Mouse (Mus musculus) gonadal fat pad, adult 2 months (tissue): ENCODE data around the gene Cacna1i. TPM values are rescaled to one million over a fixed set of nuclear protein-coding genes. Genes with fewer than 3 reads are reported as not detected.
A peak's percentile ranks its signal among the peaks of the same experiment; 100 is the strongest.

Source experiments
- DNase-seq: peaks from one replicate; pipeline ENCODE4 v3.0.0-alpha.2; 2012; ENCODE audit warnings: low read depth
- polyA plus RNA-seq: library from polyadenylated mRNA; depleted of rRNA; stranded (reverse); fragments of >200 nt; gene quantifications from 2 replicates; pipeline ENCODE4 v1.2.3, GENCODE M21; 2012; rRNA removed

Gene Cacna1i
- 0.04 and 0.08 TPM in 2 replicates for polyA plus RNA-seq

GRCm38 (mm10) chr15:80286851-80287415 lies at the start of gene Cacna1i:
Gene Cacna1i (plus strand): TSS chr15:80287238.
- no peak for DNase-seq

GRCm38 (mm10) chr15:80248135-80248534 lies 38.9 kb upstream of the Cacna1i start:
- no peak for DNase-seq

GRCm38 (mm10) chr15:80248596-80248995 lies 38.4 kb upstream of the Cacna1i start:
- DNase-seq: no peak

GRCm38 (mm10) chr15:80249672-80250071 lies 37.4 kb upstream of the Cacna1i start:
- DNase-seq: no peak

GRCm38 (mm10) chr15:80250586-80250985 lies 36.5 kb upstream of the Cacna1i start:
- no peak for DNase-seq

GRCm38 (mm10) chr15:80253530-80253929 lies 33.5 kb upstream of the Cacna1i start:
- no peak for DNase-seq

GRCm38 (mm10) chr15:80254207-80254606 lies 32.8 kb upstream of the Cacna1i start:
- no peak for DNase-seq

- peak; percentile 92 for DNase-seq
Observed at GRCm38 (mm10) chr15:80254847-80255645, 32.0 kb upstream of the Cacna1i start, which contains the start of gene Atf4. Gene Atf4 (plus strand): TSS chr15:80255184.

GRCm38 (mm10) chr15:80255646-80256121 lies 31.4 kb upstream of the Cacna1i start:
- no peak for DNase-seq

- DNase-seq: no peak
Observed at GRCm38 (mm10) chr15:80256242-80256641, 30.8 kb upstream of the Cacna1i start.

GRCm38 (mm10) chr15:80256656-80257601 lies 30.1 kb upstream of the Cacna1i start:
- no peak for DNase-seq

GRCm38 (mm10) chr15:80257602-80258239 lies 29.3 kb upstream of the Cacna1i start:
- DNase-seq: no peak

- DNase-seq: no peak
Observed at GRCm38 (mm10) chr15:80258240-80259170, 28.5 kb upstream of the Cacna1i start.

GRCm38 (mm10) chr15:80259406-80260045 lies 27.5 kb upstream of the Cacna1i start:
- DNase-seq: no peak

- DNase-seq: no peak
Observed at GRCm38 (mm10) chr15:80260677-80261076, 26.4 kb upstream of the Cacna1i start.

GRCm38 (mm10) chr15:80261100-80261499 lies 25.9 kb upstream of the Cacna1i start:
- DNase-seq: no peak

GRCm38 (mm10) chr15:80263610-80264575 lies 23.1 kb upstream of the Cacna1i start, which contains the start of gene Rps19bp1:
Gene Rps19bp1 (minus strand): TSS chr15:80264315.
- DNase-seq: no peak

GRCm38 (mm10) chr15:80266281-80266680 lies 20.8 kb upstream of the Cacna1i start:
- no peak for DNase-seq
